Mouse (Mus musculus) midbrain, embryonic 12.5 days (tissue): ENCODE data around the gene Lars2. TPM values are rescaled to one million over a fixed set of nuclear protein-coding genes. Genes with fewer than 3 reads are reported as not detected.

Source experiments
- polyA plus RNA-seq: library from polyadenylated mRNA; unstranded; fragments of >200 nt; fragmentation: Nextera tagmentation; extraction: Ambion mirVana; gene quantifications from 2 replicates; pipeline ENCODE4 v1.2.1, GENCODE M21; 2016

The Lars2 gene
- polyA plus RNA-seq, 1 experiment from 2014 or later, result 1,003 TPM

Other genes starting within 250 kb of the Lars2 start
- gene Clec3b, start 216.0 kb upstream of the Lars2 start, polyA plus RNA-seq, result 0.31 TPM in 1 of 2 replicates, not detected in the other
- 0.11 and 0.17 TPM in 2 replicates for gene Cdcp1, start 150.9 kb upstream of the Lars2 start, polyA plus RNA-seq
- 12.4 and 14.3 TPM in 2 replicates for gene Tmem158, start 106.2 kb upstream of the Lars2 start, polyA plus RNA-seq
- gene Limd1, start 111.8 kb downstream of the Lars2 start, polyA plus RNA-seq, result 40.9 and 45.3 TPM in 2 replicates
- gene Sacm1l, start 162.8 kb downstream of the Lars2 start, polyA plus RNA-seq, result 51.5 and 54.2 TPM in 2 replicates